Mouse (Mus musculus) midbrain, postnatal 0 days (tissue): ENCODE data around the gene Fyco1. TPM values are rescaled to one million over a fixed set of nuclear protein-coding genes. Genes with fewer than 3 reads are reported as not detected.

Experiments
- ATAC-seq: fragments of 200-750 bp; cut with Nextera tagmentation; 2 replicates; pipeline ENCODE4 v1.8.0; 2017; ENCODE audit warnings: moderate number of reproducible peaks, mild to moderate bottlenecking, moderate TSS enrichment, moderate library complexity; ENCODE audit not compliant: low FRiP score
- DNase-seq: peaks from one replicate; pipeline ENCODE4 v3.0.0-alpha.2; 2015; ENCODE audit warnings: low spot score
- H3K27ac ChIP-seq: fragments of 300-500 bp; sonication (generic); 2 replicates; pipeline ENCODE4 v1.5.1; 2014; ENCODE audit warnings: low read depth, mild to moderate bottlenecking, low read length, mixed read lengths
- H3K27me3 ChIP-seq: fragments of 300-500 bp; sonication (generic); 2 replicates; pipeline ENCODE4 v1.6.1; 2014; ENCODE audit warnings: low read length, control low read depth, mixed read lengths; ENCODE audit not compliant: insufficient read depth
- H3K36me3 ChIP-seq: fragments of 300-500 bp; sonication (generic); 2 replicates; pipeline ENCODE4 v1.6.1; 2014; ENCODE audit warnings: low read length, control low read depth, mixed read lengths; ENCODE audit not compliant: insufficient read depth
- H3K4me1 ChIP-seq: fragments of 300-500 bp; sonication (generic); 2 replicates; pipeline ENCODE4 v1.6.1; 2014; ENCODE audit warnings: mild to moderate bottlenecking, control low read depth, antibody characterized with exemption, low read length, mixed read lengths; ENCODE audit not compliant: insufficient read depth
- H3K4me2 ChIP-seq: fragments of 300-500 bp; sonication (generic); 2 replicates; pipeline ENCODE4 v1.6.1; 2014; ENCODE audit warnings: low read depth, mild to moderate bottlenecking, low read length, mixed read lengths; ENCODE audit not compliant: poor library complexity, severe bottlenecking
- H3K4me3 ChIP-seq: fragments of 300-500 bp; sonication (generic); 2 replicates; pipeline ENCODE4 v1.5.1; 2014; ENCODE audit warnings: low read depth, mild to moderate bottlenecking, low read length, moderate library complexity
- H3K9ac ChIP-seq: fragments of 300-500 bp; sonication (generic); replicated peaks from 2 replicates; pipeline ENCODE4 v1.6.1; 2014; ENCODE audit warnings: mild to moderate bottlenecking, low read length, moderate library complexity, mixed read lengths; ENCODE audit not compliant: poor library complexity, severe bottlenecking
- H3K9me3 ChIP-seq: fragments of 300-500 bp; sonication (generic); 2 replicates; pipeline ENCODE4 v1.6.1; 2016; ENCODE audit warnings: low read length, control low read depth
- CTCF ChIP-seq: IDR thresholded peaks from 2 replicates; pipeline ENCODE4 v1.5.1; 2016; ENCODE audit warnings: antibody characterized with exemption, mild to moderate bottlenecking
- WGBS: fragments of 180-500 bp; shearing (Covaris S2); extraction: QIAGEN DNeasy Blood & Tissue Kit; methylation state at CpG from one replicate; pipeline ENCODE4 v1.1.7; 2014; 5-methylcytosine and 5-hydroxymethylcytosine counted together
- polyA plus RNA-seq: library from polyadenylated mRNA; unstranded; fragments of >200 nt; fragmentation: Nextera tagmentation; extraction: Ambion mirVana; gene quantifications from 2 replicates; pipeline ENCODE4 v1.2.1, GENCODE M21; 2015
- total RNA-seq: library from RNA; depleted of rRNA; stranded (reverse); fragments of >200 nt; gene quantifications from 2 replicates; pipeline ENCODE4 v1.2.3, GENCODE M21; 2014

Gene Fyco1
- total and polyA plus RNA-seq, 2 experiments from 2014 or later = 9.0 to 11.9 TPM

GRCm38 (mm10) chr9:123814326-123814725 lies 37.4 kb downstream of the Fyco1 start:
- no peak overlapping the region for H3K9ac ChIP-seq
- H3K4me2 ChIP-seq = no peak overlapping the region
- no peak for TF ChIP-seq CTCF
- 79% methylated on average over 2 of the region's 2 CpGs for WGBS
- DNase-seq (no peak), ATAC-seq (no peak)
- no peaks in the 10 kb centered on the region for H3K27me3 ChIP-seq
- no peak overlapping the region for H3K4me3 ChIP-seq
- no peak overlapping the region for H3K27ac ChIP-seq
- no peaks in the 10 kb centered on the region for H3K9me3 ChIP-seq
- no peaks in the 10 kb centered on the region for H3K4me1 ChIP-seq
- H3K36me3 ChIP-seq = peaks cover 42% of the 10 kb centered on the region

- Histone ChIP-seq H3K4me1 (no peaks in the 10 kb centered on the region), H3K4me3 (no peak overlapping the region), H3K4me2 (no peak overlapping the region), H3K27me3 (no peaks in the 10 kb centered on the region), H3K9ac (no peak overlapping the region), H3K9me3 (no peaks in the 10 kb centered on the region), H3K36me3 (peaks cover 32% of the 10 kb centered on the region), H3K27ac (no peak overlapping the region)
- ATAC-seq (no peak), DNase-seq (no peak)
- TF ChIP-seq CTCF = no peak
- 94% methylated on average over 3 of the region's 3 CpGs for whole genome bisulfite sequencing
Observed at GRCm38 (mm10) chr9:123811831-123812230, 39.9 kb downstream of the Fyco1 start.

GRCm38 (mm10) chr9:123808583-123808982 lies 43.1 kb downstream of the Fyco1 start:
- TF ChIP-seq CTCF = no peak
- Histone ChIP-seq H3K4me2 (no peak overlapping the region), H3K9ac (no peak overlapping the region), H3K9me3 (no peaks in the 10 kb centered on the region), H3K27me3 (no peaks in the 10 kb centered on the region), H3K27ac (no peak overlapping the region), H3K4me3 (no peak overlapping the region), H3K36me3 (peaks cover 13% of the 10 kb centered on the region; the same call in 1 of the 2 replicates), H3K4me1 (no peaks in the 10 kb centered on the region)
- ATAC-seq (no peak), DNase-seq (no peak)
- WGBS = 88% methylated on average over 7 of the region's 7 CpGs

- Histone ChIP-seq H3K9ac (no peak within 1 kb of the TSS), H3K4me2 (no peak within 1 kb of the TSS), H3K36me3 (peaks cover 10% of the 10 kb centered on the region; the same call in 1 of the 2 replicates), H3K27me3 (no peaks in the 10 kb centered on the region), H3K4me3 (no peak within 1 kb of the TSS), H3K9me3 (no peaks in the 10 kb centered on the region), H3K27ac (no peak within 1 kb of the TSS), H3K4me1 (no peaks in the 10 kb centered on the region)
- TF ChIP-seq CTCF = no peak
- no peak for DNase-seq
- no peak for ATAC-seq
- WGBS = 84% methylated on average over 5 of the region's 5 CpGs
Observed at GRCm38 (mm10) chr9:123806267-123806666, 45.4 kb downstream of the Fyco1 start, which contains the start of gene Cxcr6. Cxcr6 (plus strand) TSS chr9:123806475.

GRCm38 (mm10) chr9:123805241-123805640 lies 46.5 kb downstream of the Fyco1 start:
- no peak for ATAC-seq
- no peak for TF ChIP-seq CTCF
- peaks cover 16% of the 10 kb centered on the region; the same call in 1 of the 2 replicates for H3K36me3 ChIP-seq

GRCm38 (mm10) chr9:123802896-123803295 lies 48.8 kb downstream of the Fyco1 start:
- H3K36me3 ChIP-seq = peaks cover 17% of the 10 kb centered on the region; the same call in 1 of the 2 replicates
- TF ChIP-seq CTCF = no peak
- H3K4me1 ChIP-seq = no peaks in the 10 kb centered on the region
- DNase-seq (no peak), ATAC-seq (no peak)
- H3K27me3 ChIP-seq = no peaks in the 10 kb centered on the region
- H3K4me2 ChIP-seq = no peak overlapping the region
- H3K9ac ChIP-seq = no peak overlapping the region
- H3K4me3 ChIP-seq = no peak overlapping the region
- no peak overlapping the region for H3K27ac ChIP-seq
- no peaks in the 10 kb centered on the region for H3K9me3 ChIP-seq

More at GRCm38 (mm10) chr9:123805241-123805640, 46.5 kb downstream of the Fyco1 start:
- H3K4me2 ChIP-seq = no peak overlapping the region
- H3K4me3 ChIP-seq = no peak overlapping the region
- WGBS = 91% methylated on average over 2 of the region's 2 CpGs
- H3K4me1 ChIP-seq = no peaks in the 10 kb centered on the region
- H3K9me3 ChIP-seq = no peaks in the 10 kb centered on the region
- no peaks in the 10 kb centered on the region for H3K27me3 ChIP-seq
- no peak for DNase-seq
- H3K9ac ChIP-seq = no peak overlapping the region
- no peak overlapping the region for H3K27ac ChIP-seq
